Mouse (Mus musculus) MEL (cell line): ENCODE measurements at regions not wholly inside any gene's neighbourhood (a gene's known extent, or its start where the extent isn't known, plus 50 kb on each side); places are given as distances from the start of the nearest gene placed in this dataset.

Experiments
- DNase-seq: peaks from one replicate; pipeline ENCODE4 v3.0.0; 2011; ENCODE audit warnings: low read depth, low spot score
- H3K27ac ChIP-seq: 2 replicates; pipeline ENCODE4 v1.5.1; 2012; ENCODE audit warnings: low read depth, mild to moderate bottlenecking, control low read depth, low read length, moderate library complexity; ENCODE audit not compliant: control insufficient read depth
- H3K27me3 ChIP-seq, 2 experiments: fragments of 150-350 bp in 1 of 2; sonication (generic) in 1 of 2; 2 replicates each; pipeline ENCODE4 v1.6.1; 2012; ENCODE audit warnings: low read length in 2 of 2, mild to moderate bottlenecking in 2 of 2, improper control_type of control experiment in 1 of 2, moderate library complexity in 1 of 2; ENCODE audit not compliant: insufficient read depth in 2 of 2, control insufficient read depth in 1 of 2
- H3K36me3 ChIP-seq, 2 experiments: 2 replicates each; pipeline ENCODE4 v1.6.1; 2012 to 2014; ENCODE audit warnings: low read length in 2 of 2, improper control_type of control experiment in 1 of 2, inconsistent platforms in 1 of 2, mild to moderate bottlenecking in 1 of 2; ENCODE audit not compliant: insufficient read depth in 2 of 2, control insufficient read depth in 1 of 2
- H3K4me1 ChIP-seq, 2 experiments: fragments of 150-350 bp in 1 of 2; sonication (generic) in 1 of 2; 2 replicates each; pipeline ENCODE4 v1.6.1; 2012; ENCODE audit warnings: low read length in 2 of 2, improper control_type of control experiment in 1 of 2, mild to moderate bottlenecking in 1 of 2; ENCODE audit not compliant: insufficient read depth in 2 of 2, control insufficient read depth in 1 of 2
- H3K4me3 ChIP-seq, 2 experiments: fragments of 150-350 bp in 1 of 2; sonication (generic) in 1 of 2; 2 replicates each; pipeline ENCODE4 v1.5.1; 2012; ENCODE audit warnings: low read depth in 2 of 2, low read length in 2 of 2, mild to moderate bottlenecking in 2 of 2, moderate library complexity in 2 of 2, control low read depth in 1 of 2, improper control_type of control experiment in 1 of 2; ENCODE audit not compliant: control insufficient read depth in 1 of 2, insufficient read depth in 1 of 2
- H3K79me2 ChIP-seq: 2 replicates; pipeline ENCODE4 v1.6.1; 2012; ENCODE audit warnings: mild to moderate bottlenecking, low read length, moderate library complexity; ENCODE audit not compliant: control insufficient read depth, poor library complexity, insufficient read depth
- H3K9ac ChIP-seq: 2 replicates; pipeline ENCODE4 v1.6.1; 2012; ENCODE audit warnings: low read depth, mild to moderate bottlenecking, control low read depth, low read length, moderate library complexity; ENCODE audit not compliant: control insufficient read depth, poor library complexity, severe bottlenecking
- H3K9me3 ChIP-seq: fragments of 150-350 bp; sonication (generic); replicated peaks from 2 replicates; pipeline ENCODE4 v1.6.1; 2012; ENCODE audit warnings: mild to moderate bottlenecking, low read length, improper control_type of control experiment, moderate library complexity; ENCODE audit not compliant: insufficient read depth
- CHD1 ChIP-seq: IDR thresholded peaks from 2 replicates; pipeline ENCODE4 v1.6.1; 2012; ENCODE audit warnings: low read depth, mild to moderate bottlenecking, inconsistent platforms, low read length, improper control_type of control experiment
- E2F4 ChIP-seq: IDR thresholded peaks from 2 replicates; pipeline ENCODE4 v1.6.1; 2011; ENCODE audit warnings: low read depth, low read length, improper control_type of control experiment, borderline replicate concordance
- ELF1 ChIP-seq: IDR thresholded peaks from 2 replicates; pipeline ENCODE4 v1.6.1; 2014; ENCODE audit warnings: low read depth, mild to moderate bottlenecking, inconsistent platforms, low read length, improper control_type of control experiment, moderate library complexity
- EP300 ChIP-seq, 2 experiments: IDR thresholded peaks; 2 replicates each; pipeline ENCODE4 v1.6.1; 2011; ENCODE audit warnings: improper control_type of control experiment in 2 of 2, low read length in 2 of 2, low read depth in 1 of 2, mild to moderate bottlenecking in 1 of 2
- ETS1 ChIP-seq: IDR thresholded peaks from 2 replicates; pipeline ENCODE4 v1.6.1; 2012; ENCODE audit warnings: low read depth, mild to moderate bottlenecking, inconsistent platforms, low read length, improper control_type of control experiment, moderate library complexity
- GABPA ChIP-seq: IDR thresholded peaks from 2 replicates; pipeline ENCODE4 v1.6.1; 2012; ENCODE audit warnings: low read depth, mild to moderate bottlenecking, inconsistent platforms, low read length, improper control_type of control experiment, moderate library complexity
- GATA1 ChIP-seq: IDR thresholded peaks from 2 replicates; pipeline ENCODE4 v1.6.1; 2011; ENCODE audit warnings: low read depth, low read length, improper control_type of control experiment
- JUND ChIP-seq: IDR thresholded peaks from 2 replicates; pipeline ENCODE4 v1.6.1; 2011; ENCODE audit warnings: low read depth, mild to moderate bottlenecking, improper control_type of control experiment, low read length
- KAT2A ChIP-seq: conservative IDR thresholded peaks from 2 replicates; pipeline ENCODE4 v1.6.1; 2012; ENCODE audit warnings: low read depth, low read length, improper control_type of control experiment, inconsistent platforms
- MAFK ChIP-seq: IDR thresholded peaks from 2 replicates; pipeline ENCODE4 v1.6.1; 2011; ENCODE audit warnings: low read depth, mild to moderate bottlenecking, low read length, improper control_type of control experiment, borderline replicate concordance
- MAZ ChIP-seq: IDR thresholded peaks from 2 replicates; pipeline ENCODE4 v1.6.1; 2012; ENCODE audit warnings: low read depth, mild to moderate bottlenecking, inconsistent platforms, low read length, improper control_type of control experiment
- MEF2A ChIP-seq: IDR thresholded peaks from 2 replicates; pipeline ENCODE4 v1.6.1; 2014; ENCODE audit warnings: low read depth, mild to moderate bottlenecking, inconsistent platforms, low read length, improper control_type of control experiment; ENCODE audit not compliant: poor library complexity, insufficient replicate concordance, severe bottlenecking; ENCODE audit errors: extremely low read depth
- MYB ChIP-seq: IDR thresholded peaks from 2 replicates; pipeline ENCODE4 v1.6.1; 2011; ENCODE audit warnings: mild to moderate bottlenecking, low read depth, low read length, improper control_type of control experiment
- MYC ChIP-seq: IDR thresholded peaks from 2 replicates; pipeline ENCODE4 v1.6.1; 2011; ENCODE audit warnings: low read depth, mild to moderate bottlenecking, low read length, improper control_type of control experiment, moderate library complexity
- NELFE ChIP-seq: IDR thresholded peaks from 2 replicates; pipeline ENCODE4 v1.6.1; 2011; ENCODE audit warnings: low read depth, low read length, improper control_type of control experiment
- NRF1 ChIP-seq: IDR thresholded peaks from 2 replicates; pipeline ENCODE4 v1.6.1; 2014; ENCODE audit warnings: low read depth, mild to moderate bottlenecking, inconsistent platforms, low read length, improper control_type of control experiment, moderate library complexity; ENCODE audit not compliant: poor library complexity, insufficient read depth, severe bottlenecking
- POLR2AphosphoS2 ChIP-seq: IDR thresholded peaks from 2 replicates; pipeline ENCODE4 v1.6.1; 2011; ENCODE audit warnings: low read length, improper control_type of control experiment
- POLR2AphosphoS5 ChIP-seq: IDR thresholded peaks from 2 replicates; pipeline ENCODE4 v1.6.1; 2012; ENCODE audit warnings: low read depth, borderline replicate concordance, mild to moderate bottlenecking, inconsistent platforms, low read length, moderate library complexity, mixed read lengths
- TAL1 ChIP-seq: IDR thresholded peaks from 2 replicates; pipeline ENCODE4 v1.6.1; 2012; ENCODE audit warnings: mild to moderate bottlenecking, inconsistent platforms, low read length, moderate library complexity, mixed read lengths
- TBP ChIP-seq: IDR thresholded peaks from 2 replicates; pipeline ENCODE4 v1.8.0; 2011; ENCODE audit warnings: low read depth, low read length, improper control_type of control experiment
- TCF12 ChIP-seq: IDR thresholded peaks from 2 replicates; pipeline ENCODE4 v1.6.1; 2014; ENCODE audit warnings: low read depth, mild to moderate bottlenecking, inconsistent platforms, low read length, improper control_type of control experiment, moderate library complexity
- USF1 ChIP-seq: IDR thresholded peaks from 2 replicates; pipeline ENCODE4 v1.6.1; 2014; ENCODE audit warnings: low read depth, mild to moderate bottlenecking, inconsistent platforms, low read length, improper control_type of control experiment, moderate library complexity
- USF2 ChIP-seq, 2 experiments: IDR thresholded peaks; 2 replicates each; pipeline ENCODE4 v1.6.1; 2011 to 2012; ENCODE audit warnings: improper control_type of control experiment in 2 of 2, low read length in 2 of 2, borderline replicate concordance in 1 of 2, inconsistent platforms in 1 of 2, low read depth in 1 of 2, mild to moderate bottlenecking in 1 of 2; ENCODE audit not compliant: insufficient read depth in 1 of 2
- ZC3H11A ChIP-seq: IDR thresholded peaks from 2 replicates; pipeline ENCODE4 v1.6.1; 2012; ENCODE audit warnings: low read depth, mild to moderate bottlenecking, inconsistent platforms, low read length, improper control_type of control experiment
- ZKSCAN1 ChIP-seq: IDR thresholded peaks from 2 replicates; pipeline ENCODE4 v1.6.1; 2012; ENCODE audit warnings: low read depth, mild to moderate bottlenecking, inconsistent platforms, low read length, improper control_type of control experiment, moderate library complexity

DNA sequence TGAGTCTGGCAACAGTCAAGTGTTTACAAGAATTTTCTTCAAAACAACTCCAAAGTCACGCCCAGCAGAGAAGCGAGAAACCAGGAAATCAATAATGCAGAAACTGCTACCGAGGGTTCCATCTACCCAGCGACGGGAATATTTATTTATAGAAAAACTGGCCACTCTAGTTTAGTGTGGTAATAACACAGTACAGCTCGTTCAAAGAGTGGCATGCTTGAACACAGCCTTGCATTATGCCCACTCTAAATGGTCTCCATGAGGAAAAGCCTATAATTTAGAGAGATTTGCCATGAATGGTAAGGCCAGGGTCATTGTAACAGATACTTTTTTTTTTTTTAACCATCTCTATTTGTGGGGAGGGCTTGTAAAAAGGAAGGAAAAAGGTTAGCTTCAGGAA is 67.8 kb upstream of the Tent5a start:
- H3K9ac ChIP-seq, result no peak overlapping the region
- H3K79me2 ChIP-seq, result no peaks in the 10 kb centered on the region
- no peak overlapping the region for H3K27ac ChIP-seq
- H3K4me1 ChIP-seq, result no peaks in the 10 kb centered on the region
- H3K4me3 ChIP-seq, result no peak overlapping the region
- DNase-seq, result no peak
- H3K27me3 ChIP-seq, result 0 out of 4 replicates have a peak, but pooled peaks cover 0 to 1% of the 10 kb centered on the region in 2 experiments
- no peaks in the 10 kb centered on the region for H3K9me3 ChIP-seq
- no peaks in the 10 kb centered on the region for H3K36me3 ChIP-seq
- TF ChIP-seq ZC3H11A (no peak), GATA1 (no peak), KAT2A (no peak), MAZ (no peak), TAL1 (no peak), ETS1 (no peak), USF2 (IDR thresholded peaks at IDR 0.05; ENCODE audit: borderline replicate concordance in 1 of 2, insufficient read depth in 1 of 2, low read depth in 1 of 2, low read length in 2 of 2) (no peak), CHD1 (no peak), POLR2AphosphoS5 (no peak), GABPA (no peak), NRF1 (no peak), MYC (no peak), TBP (no peak), NELFE (no peak), MAFK (no peak)

DNA sequence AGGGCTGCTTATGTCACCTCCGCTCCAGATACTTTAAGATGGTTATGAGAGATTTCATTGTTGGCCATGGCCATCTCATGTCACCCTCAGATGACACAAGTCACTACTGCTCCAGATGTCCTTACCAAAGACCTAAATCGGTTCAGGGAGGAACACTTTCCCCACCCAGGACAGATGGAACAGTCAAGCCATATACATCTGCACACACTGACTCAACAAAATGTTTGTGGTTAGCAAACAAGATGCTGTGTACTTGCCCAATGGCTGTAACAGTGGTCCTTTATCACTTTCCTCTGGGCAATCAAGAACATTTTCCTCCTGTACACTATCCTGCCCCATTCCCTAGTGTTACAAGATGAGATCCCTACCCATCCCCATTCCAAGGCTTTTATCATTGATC is 64.1 kb upstream of the Tent5a start:
- Histone ChIP-seq H3K9ac (no peak overlapping the region), H3K79me2 (no peaks in the 10 kb centered on the region), H3K36me3 (peaks cover 0 to 5% of the 10 kb centered on the region in 2 experiments; a peak in 2 of 4 replicates), H3K4me3 (no peak overlapping the region), H3K27ac (no peak overlapping the region), H3K27me3 (0 out of 4 replicates have a peak, but pooled peaks cover 0 to 1% of the 10 kb centered on the region in 2 experiments), H3K4me1 (no peaks in the 10 kb centered on the region), H3K9me3 (no peaks in the 10 kb centered on the region)
- DNase-seq, result no peak
- TF ChIP-seq MAFK, result no peak
- TF ChIP-seq NELFE, result no peak
- TF ChIP-seq MEF2A, result no peak
- TF ChIP-seq TBP, result no peak
- no peak for TF ChIP-seq TCF12
- TF ChIP-seq ZC3H11A, result no peak
- TF ChIP-seq NRF1, result no peak
- TF ChIP-seq ZKSCAN1, result no peak
- TF ChIP-seq USF1, result no peak
- TF ChIP-seq MYC, result no peak
- TF ChIP-seq TAL1, result no peak
- TF ChIP-seq ELF1, result no peak
- no peak for TF ChIP-seq JUND
- no peak for TF ChIP-seq E2F4
- no peak for TF ChIP-seq EP300 (IDR thresholded peaks at IDR 0.05; ENCODE audit: low read depth in 1 of 2, low read length in 2 of 2)
- no peak for TF ChIP-seq USF2 (IDR thresholded peaks at IDR 0.05; ENCODE audit: borderline replicate concordance in 1 of 2, insufficient read depth in 1 of 2, low read depth in 1 of 2, low read length in 2 of 2)
- no peak for TF ChIP-seq KAT2A
- TF ChIP-seq POLR2AphosphoS2, result no peak
- TF ChIP-seq MYB, result no peak
- TF ChIP-seq CHD1, result no peak
